Mouse (Mus musculus): ENCODE data around the gene Phf10. TPM values are rescaled to one million over a fixed set of nuclear protein-coding genes. Genes with fewer than 3 reads are reported as not detected.
A peak's percentile ranks its signal among the peaks of the same experiment; 100 is the strongest.
"Not testable (repeated sequence)": the region's sequence is repeated elsewhere in the genome, so short reads cannot be mapped to it uniquely, and the experiment has no call there.

Gene Phf10
- polyA plus RNA-seq, 1 experiment from 2014 or later = 31.3 TPM

DNA sequence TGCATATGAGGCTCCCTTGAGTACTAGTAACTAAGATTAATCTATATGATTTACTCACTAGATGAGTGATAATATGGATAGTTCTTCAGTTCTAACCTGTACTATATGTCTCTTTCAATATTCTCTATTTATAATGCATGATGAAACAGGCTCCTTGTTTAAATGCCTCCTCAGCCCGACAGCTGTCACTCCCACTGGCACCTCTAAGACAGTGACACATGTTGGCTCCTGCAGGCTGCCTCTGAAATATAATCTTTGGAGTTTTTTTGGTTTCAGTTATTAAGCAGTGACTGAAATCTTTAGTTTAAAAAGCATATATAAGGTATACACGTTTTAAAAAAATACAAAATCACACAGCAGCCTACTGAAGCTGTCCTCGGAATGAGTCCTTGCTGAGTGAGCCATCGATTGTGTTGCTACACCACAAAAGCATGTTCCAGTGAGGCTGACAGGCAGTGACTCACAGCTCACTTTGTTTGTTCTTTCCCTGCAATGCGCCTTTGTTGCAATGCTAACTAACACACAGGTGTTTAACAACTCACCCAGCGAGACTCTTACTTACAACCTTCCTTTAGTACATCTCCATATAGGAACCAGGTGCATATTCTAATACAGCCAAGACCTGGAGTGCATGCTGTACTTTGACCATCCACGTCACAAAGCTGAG, 11.8 kb downstream of the Phf10 start:
- Histone ChIP-seq H3K27ac (ENCODE audit: low read depth, low read length) (no peak overlapping the region), H3K27me3 (ENCODE audit: control insufficient read depth, insufficient read depth, low read length) (no peaks in the 10 kb centered on the region), H3K9me3 (ENCODE audit: control insufficient read depth, low read length) (no peaks in the 10 kb centered on the region), H3K36me3 (ENCODE audit: control insufficient read depth, insufficient read depth, low read length) (peaks cover 10% of the 10 kb centered on the region), H3K4me1 (ENCODE audit: control insufficient read depth, insufficient read depth, low read length) (peaks cover 2% of the 10 kb centered on the region; the same call in 1 of the 2 replicates), H3K9ac (ENCODE audit: low read length) (no peak overlapping the region), H3K4me2 (no peak overlapping the region), H3K4me3 (ENCODE audit: low read depth, low read length) (no peak overlapping the region)
- ATAC-seq (ENCODE audit: low FRiP score) (no peak), DNase-seq (ENCODE audit: low spot score, missing footprints) (no peak)
- WGBS = 89% methylated on average over 7 of the region's 7 CpGs

DNA sequence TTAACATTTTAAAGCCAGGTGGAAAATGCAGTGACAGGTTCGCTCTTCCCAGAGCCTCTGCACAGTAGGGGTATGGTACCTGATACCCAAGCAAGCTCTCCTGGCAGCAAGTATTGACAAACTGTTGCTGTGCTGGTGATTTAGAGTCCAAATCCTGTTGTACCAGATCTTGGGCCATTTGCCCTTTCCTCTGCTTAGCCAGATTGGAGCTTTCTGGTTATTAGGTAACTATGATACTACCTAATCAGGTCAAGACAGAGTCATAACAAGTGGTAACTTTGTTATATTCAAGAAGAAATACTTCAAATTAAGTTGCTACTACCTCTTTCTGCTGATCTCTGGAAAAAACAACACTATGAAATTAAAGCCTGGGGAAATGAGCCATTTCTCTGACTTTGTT, 16.5 kb downstream of the Phf10 start:
- DNase-seq (ENCODE audit: low spot score, missing footprints) (no peak), ATAC-seq (ENCODE audit: low FRiP score) (no peak)
- Histone ChIP-seq H3K9me3 (ENCODE audit: control insufficient read depth, low read length) (no peaks in the 10 kb centered on the region), H3K9ac (ENCODE audit: low read length) (no peak overlapping the region), H3K4me2 (no peak overlapping the region), H3K27ac (ENCODE audit: low read depth, low read length) (no peak overlapping the region), H3K4me1 (ENCODE audit: control insufficient read depth, insufficient read depth, low read length) (peaks cover 9% of the 10 kb centered on the region), H3K4me3 (ENCODE audit: low read depth, low read length) (no peak overlapping the region), H3K36me3 (ENCODE audit: control insufficient read depth, insufficient read depth, low read length) (no peaks in the 10 kb centered on the region), H3K27me3 (ENCODE audit: control insufficient read depth, insufficient read depth, low read length) (no peaks in the 10 kb centered on the region)
- 91% methylated on average over 1 of the region's 1 CpGs for WGBS

DNA sequence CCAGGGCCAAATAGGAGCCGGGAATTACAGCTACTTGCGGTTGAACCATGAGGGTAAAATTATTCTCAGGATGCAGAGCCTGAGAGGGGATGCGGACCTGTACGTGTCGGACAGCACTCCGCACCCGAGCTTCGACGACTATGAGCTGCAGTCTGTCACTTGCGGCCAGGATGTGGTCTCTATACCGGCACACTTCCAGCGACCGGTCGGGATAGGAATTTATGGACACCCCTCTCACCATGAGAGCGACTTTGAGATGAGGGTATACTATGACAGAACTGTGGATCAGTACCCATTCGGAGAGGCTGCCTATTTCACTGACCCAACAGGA, 17.4 kb downstream of the Phf10 start:
- H3K4me2 ChIP-seq = peak overlapping the region; percentile 92
- H3K9me3 ChIP-seq (ENCODE audit: control insufficient read depth, low read length) = no peaks in the 10 kb centered on the region
- WGBS = 24% methylated on average over 16 of the region's 16 CpGs
- no peak for DNase-seq (ENCODE audit: low spot score, missing footprints)
- H3K9ac ChIP-seq (ENCODE audit: low read length) = peak overlapping the region; percentile 86
- ATAC-seq (ENCODE audit: low FRiP score) = peak; percentile 6
- no peaks in the 10 kb centered on the region for H3K27me3 ChIP-seq (ENCODE audit: control insufficient read depth, insufficient read depth, low read length)
- no peak overlapping the region for H3K27ac ChIP-seq (ENCODE audit: low read depth, low read length)
- H3K4me3 ChIP-seq (ENCODE audit: low read depth, low read length) = peak overlapping the region; percentile 79
- H3K36me3 ChIP-seq (ENCODE audit: control insufficient read depth, insufficient read depth, low read length) = no peaks in the 10 kb centered on the region
- peaks cover 9% of the 10 kb centered on the region for H3K4me1 ChIP-seq (ENCODE audit: control insufficient read depth, insufficient read depth, low read length)

DNA sequence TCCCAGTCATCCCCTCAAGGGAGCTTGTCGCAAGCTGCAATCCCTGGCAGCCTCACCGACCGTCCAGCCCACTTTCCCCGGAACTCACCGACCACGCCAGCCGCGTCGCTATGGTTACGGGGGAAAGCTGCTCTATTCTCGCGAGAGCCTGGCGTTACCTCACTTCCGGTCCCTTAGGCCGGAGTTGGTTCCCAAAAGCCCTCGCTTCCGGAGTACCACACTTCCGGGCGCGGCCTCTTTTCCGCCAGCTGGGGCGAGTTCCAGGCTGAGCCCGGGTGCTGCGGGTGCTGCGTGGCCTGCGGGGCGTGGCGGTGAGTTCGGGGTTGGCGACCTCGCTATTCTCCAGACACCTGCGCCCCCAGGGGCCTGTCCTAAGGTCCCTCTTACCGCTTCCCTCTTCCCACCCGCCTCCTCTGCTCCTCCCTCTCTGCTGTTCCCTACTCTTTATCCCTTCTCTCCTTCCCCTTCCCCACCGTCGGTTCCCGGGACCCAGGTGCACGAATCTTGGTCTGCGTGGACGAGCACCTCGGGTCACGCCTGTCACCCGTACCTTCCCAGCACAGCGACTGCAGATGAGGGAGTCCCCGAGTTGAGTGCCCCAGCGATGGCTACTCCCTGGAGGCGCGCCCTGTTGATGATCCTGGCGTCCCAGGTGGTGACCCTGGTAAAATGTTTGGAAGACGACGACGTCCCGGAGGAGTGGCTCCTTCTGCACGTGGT, 17.9 kb downstream of the Phf10 start, which contains the start of the genes Wdr27 and 1600012H06Rik:
Gene Wdr27, minus strand, starts transcription at position 150 of the 720 bp plus-strand sequence.
Gene 1600012H06Rik, plus strand, starts transcription at position 176 of the 720 bp plus-strand sequence.
- Histone ChIP-seq H3K36me3 (ENCODE audit: control insufficient read depth, insufficient read depth, low read length) (no peaks in the 10 kb centered on the region), H3K9me3 (ENCODE audit: control insufficient read depth, low read length) (no peaks in the 10 kb centered on the region), H3K4me1 (ENCODE audit: control insufficient read depth, insufficient read depth, low read length) (peaks cover 9% of the 10 kb centered on the region), H3K4me3 (ENCODE audit: low read depth, low read length) (peak within 1 kb of the TSS; percentile 79), H3K27me3 (ENCODE audit: control insufficient read depth, insufficient read depth, low read length) (no peaks in the 10 kb centered on the region), H3K4me2 (peak within 1 kb of the TSS; percentile 92), H3K27ac (ENCODE audit: low read depth, low read length) (peak within 1 kb of the TSS; percentile 10; the same call in 1 of the 2 replicates), H3K9ac (ENCODE audit: low read length) (peak within 1 kb of the TSS; percentile 86)
- DNase-seq (ENCODE audit: low spot score, missing footprints) = peak; percentile 100
- WGBS = under 1% methylated on average over 52 of the region's 54 CpGs
- peak; percentile 99 for ATAC-seq (ENCODE audit: low FRiP score)

DNA sequence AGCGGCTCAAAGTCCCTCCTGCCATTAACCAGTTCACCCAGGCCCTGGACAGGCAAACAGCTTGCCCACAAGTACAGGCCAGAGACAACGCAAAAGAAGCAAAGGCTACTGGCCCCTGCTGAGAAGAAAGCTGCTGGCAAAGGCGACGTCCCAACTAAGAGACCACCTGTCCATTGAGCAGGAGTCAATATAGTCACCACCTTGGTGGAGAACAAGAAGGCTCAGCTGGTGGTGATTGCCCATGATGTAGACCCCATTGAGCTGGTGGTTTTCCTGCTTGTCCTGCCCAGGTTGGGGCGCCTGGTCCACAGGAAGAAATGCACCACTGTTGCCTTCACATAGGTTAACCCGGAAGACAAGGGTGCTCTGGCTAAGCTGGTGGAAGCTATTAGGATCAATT, 18.9 kb downstream of the Phf10 start:
- H3K27ac ChIP-seq (ENCODE audit: low read depth, low read length); ATAC-seq (ENCODE audit: low FRiP score); H3K4me1 ChIP-seq (ENCODE audit: control insufficient read depth, insufficient read depth, low read length); H3K36me3 ChIP-seq (ENCODE audit: control insufficient read depth, insufficient read depth, low read length); H3K9me3 ChIP-seq (ENCODE audit: control insufficient read depth, low read length); H3K27me3 ChIP-seq (ENCODE audit: control insufficient read depth, insufficient read depth, low read length); DNase-seq (ENCODE audit: low spot score, missing footprints): not testable (repeated sequence)
- Histone ChIP-seq H3K4me2 (peak overlapping the region; percentile 92), H3K4me3 (ENCODE audit: low read depth, low read length) (peak overlapping the region; percentile 79; the same call in 1 of the 2 replicates), H3K9ac (ENCODE audit: low read length) (peak overlapping the region; percentile 86; the same call in 1 of the 2 replicates)
- 66% methylated on average over 6 of the region's 6 CpGs for WGBS

DNA sequence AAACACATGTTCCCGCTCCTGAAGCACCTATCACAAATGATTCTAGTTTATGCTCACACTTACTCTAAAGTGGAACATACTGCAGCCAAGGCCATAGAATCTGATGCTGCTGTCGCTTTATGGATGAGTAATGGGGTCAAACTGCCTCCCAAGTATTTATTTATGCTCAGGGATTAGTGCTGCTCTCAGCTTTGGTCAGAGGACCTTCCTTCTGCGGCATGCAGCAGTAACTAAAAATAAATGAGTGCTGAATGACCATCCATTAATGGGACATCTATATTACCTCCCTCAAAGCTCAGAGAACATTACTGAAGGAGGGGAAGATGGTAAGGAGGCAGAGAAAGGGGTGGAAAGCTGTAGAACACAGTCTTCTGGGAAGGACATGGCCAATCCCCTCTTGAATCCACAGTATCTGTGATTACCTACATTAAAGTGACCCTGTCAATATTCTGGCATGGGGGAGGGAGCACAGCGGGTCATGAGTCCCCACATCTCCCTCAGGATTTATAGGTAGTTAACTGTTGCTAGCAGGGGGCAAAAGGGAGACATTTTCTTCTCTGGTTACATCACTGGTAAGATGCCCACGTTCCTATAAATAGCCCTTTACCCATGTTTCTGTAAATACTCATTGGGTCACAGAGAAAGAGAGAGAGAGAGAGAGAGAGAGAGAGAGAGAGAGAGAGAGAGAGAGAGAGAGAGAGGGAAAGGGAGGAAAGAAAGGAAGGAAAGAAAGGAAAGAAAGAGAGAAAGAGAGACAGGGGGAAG, 25.1 kb downstream of the Phf10 start:
- no peaks in the 10 kb centered on the region for H3K36me3 ChIP-seq (ENCODE audit: control insufficient read depth, insufficient read depth, low read length)
- 72% methylated on average over 5 of the region's 5 CpGs for WGBS
- H3K27ac ChIP-seq (ENCODE audit: low read depth, low read length) = no peak overlapping the region
- H3K4me2 ChIP-seq = no peak overlapping the region
- H3K27me3 ChIP-seq (ENCODE audit: control insufficient read depth, insufficient read depth, low read length) = no peaks in the 10 kb centered on the region
- no peaks in the 10 kb centered on the region for H3K9me3 ChIP-seq (ENCODE audit: control insufficient read depth, low read length)
- ATAC-seq (ENCODE audit: low FRiP score) (no peak), DNase-seq (ENCODE audit: low spot score, missing footprints) (no peak)
- H3K4me3 ChIP-seq (ENCODE audit: low read depth, low read length) = no peak overlapping the region
- no peak overlapping the region for H3K9ac ChIP-seq (ENCODE audit: low read length)
- H3K4me1 ChIP-seq (ENCODE audit: control insufficient read depth, insufficient read depth, low read length) = no peaks in the 10 kb centered on the region

DNA sequence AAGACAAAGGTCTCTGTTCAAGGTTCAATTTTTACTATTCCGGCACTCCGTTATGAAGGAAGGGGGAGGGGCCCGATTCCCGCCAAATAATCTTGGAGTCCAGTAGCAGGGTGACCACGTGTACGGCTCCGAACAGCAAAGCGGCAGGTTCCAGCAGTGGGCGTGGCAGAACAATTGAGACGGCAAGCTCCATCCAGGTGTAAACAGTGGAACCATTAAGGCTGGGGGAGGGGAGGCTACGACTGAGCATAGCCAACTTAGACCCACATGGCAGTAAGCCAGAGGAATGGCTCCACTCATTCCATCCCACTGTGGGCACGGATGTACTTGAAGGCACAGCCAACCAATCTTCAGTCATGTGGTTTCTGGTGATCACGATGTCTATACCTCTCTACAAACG, 25.8 kb downstream of the Phf10 start:
- DNase-seq (ENCODE audit: low spot score, missing footprints); H3K27me3 ChIP-seq (ENCODE audit: control insufficient read depth, insufficient read depth, low read length); H3K27ac ChIP-seq (ENCODE audit: low read depth, low read length); H3K36me3 ChIP-seq (ENCODE audit: control insufficient read depth, insufficient read depth, low read length); H3K4me2 ChIP-seq; H3K4me3 ChIP-seq (ENCODE audit: low read depth, low read length); ATAC-seq (ENCODE audit: low FRiP score); H3K9me3 ChIP-seq (ENCODE audit: control insufficient read depth, low read length); H3K9ac ChIP-seq (ENCODE audit: low read length); H3K4me1 ChIP-seq (ENCODE audit: control insufficient read depth, insufficient read depth, low read length): not testable (repeated sequence)
- WGBS = 90% methylated on average over 12 of the region's 14 CpGs

DNA sequence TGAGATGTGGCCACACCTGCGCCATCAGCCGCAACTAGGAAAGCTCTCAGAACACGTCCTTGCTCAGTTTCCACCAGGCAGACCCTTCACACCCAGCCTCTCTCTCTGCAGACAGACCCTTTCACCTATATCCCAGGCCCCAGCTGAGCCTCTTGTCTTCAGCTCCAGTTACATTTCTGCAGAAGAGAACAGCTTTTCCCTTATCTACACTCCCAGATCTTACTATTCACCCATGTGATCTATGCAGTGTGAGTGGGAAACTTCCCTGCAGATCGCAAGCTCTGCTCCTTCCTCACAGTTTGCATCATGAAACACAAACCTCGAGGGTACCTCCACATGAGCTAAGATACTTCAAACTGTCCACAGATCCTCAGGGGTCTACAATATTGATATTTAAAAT, 29.6 kb downstream of the Phf10 start:
- 86% methylated on average over 5 of the region's 5 CpGs for WGBS
- no peak overlapping the region for H3K27ac ChIP-seq (ENCODE audit: low read depth, low read length)
- ATAC-seq (ENCODE audit: low FRiP score) (no peak), DNase-seq (ENCODE audit: low spot score, missing footprints) (no peak)
- H3K4me3 ChIP-seq (ENCODE audit: low read depth, low read length) = no peak overlapping the region
- H3K9ac ChIP-seq (ENCODE audit: low read length) = no peak overlapping the region
- H3K4me2 ChIP-seq = no peak overlapping the region
- no peaks in the 10 kb centered on the region for H3K4me1 ChIP-seq (ENCODE audit: control insufficient read depth, insufficient read depth, low read length)
- no peaks in the 10 kb centered on the region for H3K27me3 ChIP-seq (ENCODE audit: control insufficient read depth, insufficient read depth, low read length)
- H3K36me3 ChIP-seq (ENCODE audit: control insufficient read depth, insufficient read depth, low read length) = no peaks in the 10 kb centered on the region
- no peaks in the 10 kb centered on the region for H3K9me3 ChIP-seq (ENCODE audit: control insufficient read depth, low read length)

DNA sequence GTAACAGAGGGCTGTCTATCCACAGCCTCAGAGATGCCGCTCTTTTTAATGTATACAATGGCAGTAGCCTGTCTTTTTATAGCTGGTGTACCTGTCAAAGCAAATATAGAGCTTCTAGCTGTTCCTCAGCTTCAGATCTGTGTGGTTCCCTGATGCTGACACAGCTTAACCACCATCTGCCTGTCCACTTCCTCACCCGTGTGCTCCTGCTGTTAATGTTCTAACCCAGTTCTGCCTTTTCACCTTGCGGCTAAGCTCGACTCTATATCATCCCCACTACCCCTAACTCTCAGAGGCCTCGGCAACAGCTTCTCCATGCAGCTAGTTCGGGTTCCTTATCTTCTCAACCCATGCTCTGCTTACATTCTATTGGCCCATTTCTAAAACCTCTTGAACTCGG, 30.4 kb downstream of the Phf10 start:
- Histone ChIP-seq H3K27me3 (ENCODE audit: control insufficient read depth, insufficient read depth, low read length) (no peaks in the 10 kb centered on the region), H3K4me1 (ENCODE audit: control insufficient read depth, insufficient read depth, low read length) (no peaks in the 10 kb centered on the region), H3K36me3 (ENCODE audit: control insufficient read depth, insufficient read depth, low read length) (no peaks in the 10 kb centered on the region), H3K9ac (ENCODE audit: low read length) (no peak overlapping the region), H3K27ac (ENCODE audit: low read depth, low read length) (no peak overlapping the region), H3K9me3 (ENCODE audit: control insufficient read depth, low read length) (no peaks in the 10 kb centered on the region), H3K4me3 (ENCODE audit: low read depth, low read length) (no peak overlapping the region), H3K4me2 (no peak overlapping the region)
- 86% methylated on average over 7 of the region's 7 CpGs for WGBS
- ATAC-seq (ENCODE audit: low FRiP score) = no peak
- no peak for DNase-seq (ENCODE audit: low spot score, missing footprints)

Measured in midbrain, embryonic 11.5 days (tissue).